Comparison of ENCODE assay signal across 8 mouse cellular contexts in genomic region chr1:91483304-91484010, GRCm38 (mm10). TPM values are rescaled to one million over a fixed set of nuclear protein-coding genes. Genes with fewer than 3 reads are reported as not detected.
DNase-seq lines count a peak whose midpoint lies in the region; ATAC-seq and TF ChIP-seq lines count a peak whose summit lies in the region.

No protein-coding gene starts in this region.

- H3K27ac ChIP-seq in hindbrain, embryonic 12.5 days, result no peak overlapping the region
- H3K27ac ChIP-seq in lung, postnatal 0 days (ENCODE audit: low read length), result peak overlapping the region; percentile 54; the same call in 1 of the 2 replicates

- H3K27me3 ChIP-seq in hindbrain, embryonic 12.5 days, result no peaks in the 10 kb centered on the region
- no peaks in the 10 kb centered on the region for H3K27me3 ChIP-seq in lung, postnatal 0 days (replicated peaks; ENCODE audit: insufficient read depth, low read length)

- no peaks in the 10 kb centered on the region for H3K36me3 ChIP-seq in hindbrain, embryonic 12.5 days
- no peaks in the 10 kb centered on the region for H3K36me3 ChIP-seq in lung, postnatal 0 days (ENCODE audit: insufficient read depth, low read length)

- H3K4me1 ChIP-seq in hindbrain, embryonic 12.5 days, result no peaks in the 10 kb centered on the region
- peaks cover 4% of the 10 kb centered on the region; the same call in 1 of the 2 replicates for H3K4me1 ChIP-seq in lung, postnatal 0 days (ENCODE audit: insufficient read depth, low read depth, low read length)

- ATAC-seq in cerebellum, adult (ENCODE audit: insufficient number of reproducible peaks, low FRiP score, low TSS enrichment), result peak; percentile 78
- peak; percentile 92 for ATAC-seq in frontal cortex, adult (ENCODE audit: low TSS enrichment)
- ATAC-seq in hindbrain, embryonic 12.5 days (ENCODE audit: low FRiP score), result peak; percentile 72; the same call in 1 of the 2 replicates
- ATAC-seq in lung, postnatal 0 days, result peak; percentile 91

- TF ChIP-seq EP300 in lung, postnatal 0 days (IDR thresholded peaks at IDR 0.05), result no peak

- H3K9ac ChIP-seq in hindbrain, embryonic 12.5 days, result no peak overlapping the region
- H3K9ac ChIP-seq in lung, postnatal 0 days (replicated peaks; ENCODE audit: low read depth), result no peak overlapping the region

- 44% methylated on average over 10 of the region's 10 CpGs for WGBS in hindbrain, embryonic 12.5 days
- WGBS in lung, postnatal 0 days, result 28% methylated on average over 10 of the region's 10 CpGs

- DNase-seq in MN1 (ENCODE audit: low spot score), result peak; percentile 79
- DNase-seq in layer of hippocampus, postnatal 14 days (ENCODE audit: low spot score in 2 of 2), result peak; percentile 64 to 82
- DNase-seq in lung, postnatal 0 days (ENCODE audit: low spot score), result peak; percentile 94
- peak; percentile 84 to 86 for DNase-seq in right cerebral cortex, adult 2 months (ENCODE audit: low spot score in 2 of 2)
- DNase-seq in urinary bladder, adult 18-20 months (ENCODE audit: low spot score in 2 of 2), result peak; percentile 64 to 76

- peak; percentile 96 for TF ChIP-seq CTCF in lung, postnatal 0 days (IDR thresholded peaks at IDR 0.05)

- H3K9me3 ChIP-seq in hindbrain, embryonic 12.5 days (replicated peaks), result 0 out of 2 replicates have a peak, but pooled peaks cover 4% of the 10 kb centered on the region
- no peaks in the 10 kb centered on the region for H3K9me3 ChIP-seq in lung, postnatal 0 days (ENCODE audit: low read length)

- no peak overlapping the region for H3K4me3 ChIP-seq in hindbrain, embryonic 12.5 days
- H3K4me3 ChIP-seq in lung, postnatal 0 days (ENCODE audit: low read depth, low read length), result no peak overlapping the region

- no peak overlapping the region for H3K4me2 ChIP-seq in hindbrain, embryonic 12.5 days (replicated peaks)
- no peak overlapping the region for H3K4me2 ChIP-seq in lung, postnatal 0 days (replicated peaks; ENCODE audit: low read depth, low read length)

RNA-seq across cellular contexts. Expression of gene Traf3ip1, which starts 11.0 kb away (rescaled TPM):
- polyA plus RNA-seq in hindbrain, embryonic 12.5 days (2016; fragmentation: Nextera tagmentation; extraction: Ambion mirVana), result 12.9 and 13.0 TPM in 2 replicates
- total RNA-seq in layer of hippocampus, postnatal 14 days (2021), result 10 to 100 TPM; 11.6 to 12.6 TPM
- polyA plus RNA-seq in lung, postnatal 0 days (2015; fragmentation: Nextera tagmentation; extraction: Ambion mirVana), result 11.0 and 11.2 TPM in 2 replicates

RNA-seq across cellular contexts. Expression of gene Per2, which starts 24.3 kb away (rescaled TPM):
- 3.6 and 3.8 TPM in 2 replicates for polyA plus RNA-seq in hindbrain, embryonic 12.5 days (2016; fragmentation: Nextera tagmentation; extraction: Ambion mirVana)
- 10 to 100 TPM; 24.2 to 28.6 TPM for total RNA-seq in layer of hippocampus, postnatal 14 days (2021)
- 6.3 and 7.3 TPM in 2 replicates for polyA plus RNA-seq in lung, postnatal 0 days (2015; fragmentation: Nextera tagmentation; extraction: Ambion mirVana)

RNA-seq across cellular contexts. Expression of gene Asb1, which starts 56.9 kb away (rescaled TPM):
- polyA plus RNA-seq in hindbrain, embryonic 12.5 days (2016; fragmentation: Nextera tagmentation; extraction: Ambion mirVana), result 14.8 and 17.7 TPM in 2 replicates
- total RNA-seq in layer of hippocampus, postnatal 14 days (2021), result 10 to 100 TPM; 44.6 to 48.5 TPM
- 4.2 and 4.6 TPM in 2 replicates for polyA plus RNA-seq in lung, postnatal 0 days (2015; fragmentation: Nextera tagmentation; extraction: Ambion mirVana)
